Comparison of ENCODE assay signal across 10 mouse cellular contexts in genomic region chr19:53360265-53360958, GRCm38 (mm10). TPM values are rescaled to one million over a fixed set of nuclear protein-coding genes. Genes with fewer than 3 reads are reported as not detected.
DNase-seq lines count a peak whose midpoint lies in the region; ATAC-seq and TF ChIP-seq lines count a peak whose summit lies in the region.
"Had no signal": no experiment of that assay in that cellular context is flagged by ENCODE, and none has a peak within 500 bp of the region (broad histone marks: within the 10 kb centered on the region; RNA-seq: fewer than 3 reads in every experiment).

No protein-coding gene starts in this region.

- no peaks in the 10 kb centered on the region for H3K9me3 ChIP-seq in heart, embryonic 14.5 days (ENCODE audit: control insufficient read depth, low read length)
- no peaks in the 10 kb centered on the region for H3K9me3 ChIP-seq in heart, embryonic 11.5 days (replicated peaks; ENCODE audit: control insufficient read depth, low read length)
- H3K9me3 ChIP-seq in intestine, postnatal 0 days (ENCODE audit: control insufficient read depth) = no peaks in the 10 kb centered on the region

- ATAC-seq in heart, embryonic 14.5 days (ENCODE audit: insufficient number of reproducible peaks, insufficient read depth, low FRiP score, low read depth) = no peak
- no peak for ATAC-seq in heart, embryonic 11.5 days (replicated peaks; ENCODE audit: insufficient number of reproducible peaks, low FRiP score, low TSS enrichment)
- ATAC-seq in intestine, postnatal 0 days = no peak

- TF ChIP-seq POLR2A in testis, adult 2 months (IDR thresholded peaks at IDR 0.05; ENCODE audit: control insufficient read depth, low read depth, low read length) = no peak

- peaks cover 5 to 27% of the 10 kb centered on the region in 2 experiments; a peak in 3 of 4 replicates for H3K4me1 ChIP-seq in heart, embryonic 14.5 days (ENCODE audit: control insufficient read depth in 2 of 2, insufficient read depth in 2 of 2, low read length in 2 of 2)
- peaks cover 11% of the 10 kb centered on the region for H3K4me1 ChIP-seq in heart, embryonic 11.5 days (ENCODE audit: control insufficient read depth, insufficient read depth, low read length)
- H3K4me1 ChIP-seq in intestine, postnatal 0 days (replicated peaks; ENCODE audit: control insufficient read depth, insufficient read depth, low read length) = no peaks in the 10 kb centered on the region
- peaks cover 2% of the 10 kb centered on the region for H3K4me1 ChIP-seq in testis, adult 2 months (ENCODE audit: control insufficient read depth, insufficient read depth, low read length)

- WGBS in heart, embryonic 14.5 days = 61% methylated on average over 8 of the region's 8 CpGs
- WGBS in heart, embryonic 11.5 days (ENCODE audit: insufficient replicate concordance) = 73% methylated on average over 8 of the region's 8 CpGs
- WGBS in intestine, postnatal 0 days = 56% methylated on average over 8 of the region's 8 CpGs

- no peaks in the 10 kb centered on the region for H3K27me3 ChIP-seq in heart, embryonic 14.5 days (ENCODE audit: control insufficient read depth, insufficient read depth, low read length)
- no peaks in the 10 kb centered on the region for H3K27me3 ChIP-seq in heart, embryonic 11.5 days (ENCODE audit: control insufficient read depth, insufficient read depth, low read length)
- H3K27me3 ChIP-seq in intestine, postnatal 0 days (replicated peaks; ENCODE audit: control insufficient read depth, insufficient read depth, low read length) = no peaks in the 10 kb centered on the region
- no peaks in the 10 kb centered on the region for H3K27me3 ChIP-seq in testis, adult 2 months (ENCODE audit: control insufficient read depth, insufficient read depth, low read length)

- no peak overlapping the region for H3K9ac ChIP-seq in heart, embryonic 14.5 days (ENCODE audit: low read length)
- H3K9ac ChIP-seq in heart, embryonic 11.5 days (ENCODE audit: low read depth, low read length) = no peak overlapping the region
- H3K9ac ChIP-seq in intestine, postnatal 0 days (ENCODE audit: low read depth, low read length) = no peak overlapping the region

- H3K27ac ChIP-seq in heart, embryonic 14.5 days (replicated peaks in 1 of 2; ENCODE audit: control insufficient read depth in 1 of 2, insufficient read depth in 1 of 2, low read depth in 2 of 2, low read length in 2 of 2) = no peak overlapping the region
- no peak overlapping the region for H3K27ac ChIP-seq in heart, embryonic 11.5 days (ENCODE audit: low read depth, low read length)
- no peak overlapping the region for H3K27ac ChIP-seq in intestine, postnatal 0 days (ENCODE audit: low read depth, low read length)
- peak overlapping the region; percentile 50; the same call in 1 of the 2 replicates for H3K27ac ChIP-seq in testis, adult 2 months (ENCODE audit: control insufficient read depth, insufficient read depth, low read depth, low read length)

- TF ChIP-seq CTCF in intestine, postnatal 0 days (IDR thresholded peaks at IDR 0.05; ENCODE audit: low read depth) = no peak
- no peak for TF ChIP-seq CTCF in testis, adult 2 months (IDR thresholded peaks at IDR 0.05; ENCODE audit: control insufficient read depth, insufficient read depth, insufficient replicate concordance, low read depth, low read length)

- H3K36me3 ChIP-seq in heart, embryonic 14.5 days (ENCODE audit: control insufficient read depth, insufficient read depth, low read length) = no peaks in the 10 kb centered on the region
- H3K36me3 ChIP-seq in heart, embryonic 11.5 days (ENCODE audit: control insufficient read depth, insufficient read depth, low read length) = no peaks in the 10 kb centered on the region
- H3K36me3 ChIP-seq in intestine, postnatal 0 days (ENCODE audit: control insufficient read depth, insufficient read depth) = no peaks in the 10 kb centered on the region
- no peaks in the 10 kb centered on the region for H3K36me3 ChIP-seq in testis, adult 2 months (ENCODE audit: control insufficient read depth, insufficient read depth, low read length)

- H3K4me3 ChIP-seq in heart, embryonic 14.5 days (ENCODE audit: control insufficient read depth in 1 of 2, insufficient read depth in 1 of 2, low read depth in 1 of 2, low read length in 2 of 2) = no peak overlapping the region
- no peak overlapping the region for H3K4me3 ChIP-seq in heart, embryonic 11.5 days (ENCODE audit: low read depth, low read length)
- H3K4me3 ChIP-seq in intestine, postnatal 0 days (ENCODE audit: low read depth, low read length) = no peak overlapping the region
- no peak overlapping the region for H3K4me3 ChIP-seq in testis, adult 2 months (ENCODE audit: control insufficient read depth, low read depth, low read length)
- H3K4me3 ChIP-seq: erythroblast, embryonic 14.5 days had no signal

- peak; percentile 55 for DNase-seq in right cerebral cortex, adult 18-20 months
- no peak for DNase-seq in right cerebral cortex, postnatal 14 days
- DNase-seq in gastrocnemius, postnatal 4 days (ENCODE audit: low spot score in 2 of 2) = no peak
- DNase-seq in adrenal gland, postnatal 14 days = no peak

- peak overlapping the region; percentile 2; the same call in 1 of the 2 replicates for H3K4me2 ChIP-seq in heart, embryonic 14.5 days (ENCODE audit: low read length)
- H3K4me2 ChIP-seq in heart, embryonic 11.5 days = no peak overlapping the region
- peak overlapping the region; percentile 44; the same call in 1 of the 2 replicates for H3K4me2 ChIP-seq in intestine, postnatal 0 days (replicated peaks; ENCODE audit: low read depth)

RNA-seq across cellular contexts. Expression of gene Gm10197, which starts 11.2 kb away (rescaled TPM):
- polyA plus RNA-seq in heart, embryonic 14.5 days (2014; fragmentation: Nextera tagmentation; extraction: Ambion mirVana) = not detected in 2 replicates
- 2.1 and 3.5 TPM in 2 replicates for polyA plus RNA-seq in heart, embryonic 11.5 days (2014; fragmentation: Nextera tagmentation; extraction: Ambion mirVana)
- not detected in 2 replicates for polyA plus RNA-seq in intestine, postnatal 0 days (2015; fragmentation: Nextera tagmentation; extraction: Ambion mirVana)
- not detected in 2 replicates for polyA plus RNA-seq in testis, adult 2 months (2012; rRNA removed)
- not detected for total RNA-seq in gastrocnemius, postnatal 4 days (2021)
- not detected in 2 replicates for total RNA-seq in adrenal gland, postnatal 14 days (2021)
- total RNA-seq: ES-E14 had no signal
- polyA plus RNA-seq: erythroblast, embryonic 14.5 days had no signal

RNA-seq across cellular contexts. Expression of gene Smndc1, which starts 30.0 kb away (rescaled TPM):
- 31.5 and 32.7 TPM in 2 replicates for polyA plus RNA-seq in heart, embryonic 14.5 days (2014; fragmentation: Nextera tagmentation; extraction: Ambion mirVana)
- polyA plus RNA-seq in heart, embryonic 11.5 days (2014; fragmentation: Nextera tagmentation; extraction: Ambion mirVana) = 38.4 and 40.0 TPM in 2 replicates
- 36.2 and 36.3 TPM in 2 replicates for polyA plus RNA-seq in intestine, postnatal 0 days (2015; fragmentation: Nextera tagmentation; extraction: Ambion mirVana)
- polyA plus RNA-seq in testis, adult 2 months (2012; rRNA removed) = 9.1 and 12.2 TPM in 2 replicates
- 10 to 100 TPM; 36.6 to 42.4 TPM for total RNA-seq in gastrocnemius, postnatal 4 days (2021)
- total RNA-seq in adrenal gland, postnatal 14 days (2021) = 43.0 and 44.7 TPM in 2 replicates

RNA-seq across cellular contexts. Expression of gene Mxi1, which starts 50.1 kb away (rescaled TPM):
- polyA plus RNA-seq in heart, embryonic 14.5 days (2014; fragmentation: Nextera tagmentation; extraction: Ambion mirVana) = 46.0 and 49.7 TPM in 2 replicates
- 33.1 and 36.6 TPM in 2 replicates for polyA plus RNA-seq in heart, embryonic 11.5 days (2014; fragmentation: Nextera tagmentation; extraction: Ambion mirVana)
- polyA plus RNA-seq in intestine, postnatal 0 days (2015; fragmentation: Nextera tagmentation; extraction: Ambion mirVana) = 58.9 and 64.0 TPM in 2 replicates
- polyA plus RNA-seq in testis, adult 2 months (2012; rRNA removed) = 54.8 and 55.6 TPM in 2 replicates
- total RNA-seq in gastrocnemius, postnatal 4 days (2021) = 10 to 100 TPM; 27.0 to 28.4 TPM
- 27.3 and 31.0 TPM in 2 replicates for total RNA-seq in adrenal gland, postnatal 14 days (2021)
